Mouse (Mus musculus) adrenal gland, adult 2 months (tissue): ENCODE results near the gene Gm49318. TPM values are rescaled to one million over a fixed set of nuclear protein-coding genes. Genes with fewer than 3 reads are reported as not detected.

Experiments
- microRNA-seq, 2 experiments: library from miRNA; unstranded; fragments of <30 nt; microRNA quantifications; one replicate each; pipeline ENCODE4 v1.2.0; 2021
- polyA plus RNA-seq: library from polyadenylated mRNA; depleted of rRNA; stranded (reverse); fragments of >200 nt; gene quantifications from 2 replicates; pipeline ENCODE4 v1.2.3, GENCODE M21; 2012; rRNA removed
- total RNA-seq, 2 experiments: library from RNA; stranded (reverse); gene quantifications; 2 replicates each; pipeline ENCODE4 v1.2.3; 2021

The Gm49318 gene
- total and polyA plus RNA-seq, 3 experiments = not detected

Small RNA genes within 50 kb of the gene (microRNA-seq; reads per million reads assigned to microRNA genes)
- gene Mir7084 = 0.22 to 0.41 reads per million in 2 experiments

Other genes starting within 250 kb of the Gm49318 start
- 1 to 10 TPM; 8.1 to 8.7 TPM for gene Angptl8, start 235.7 kb downstream of the Gm49318 start, total RNA-seq
- 26.5 and 55.8 TPM in 2 replicates for gene Angptl8, start 235.7 kb downstream of the Gm49318 start, polyA plus RNA-seq
- gene Dock6, start 218.6 kb downstream of the Gm49318 start, total RNA-seq = 10 to 100 TPM; 32.9 to 37.0 TPM
- gene Dock6, start 218.6 kb downstream of the Gm49318 start, polyA plus RNA-seq = 76.6 and 91.2 TPM in 2 replicates
- 10 to 100 TPM; 48.3 to 52.2 TPM for gene Rab3d, start 153.1 kb downstream of the Gm49318 start, total RNA-seq
- gene Rab3d, start 153.1 kb downstream of the Gm49318 start, polyA plus RNA-seq = 75.9 and 84.8 TPM in 2 replicates
- gene Ccdc159, start 143.8 kb downstream of the Gm49318 start, total RNA-seq = 10 to 100 TPM in 1 of 2 experiments, 1 to 10 TPM in 1; 9.4 to 10.5 TPM
- gene Ccdc159, start 143.8 kb downstream of the Gm49318 start, polyA plus RNA-seq = 17.3 and 24.5 TPM in 2 replicates
- 100 to 1,000 TPM; 381 to 452 TPM for gene Tmem205, start 143.7 kb downstream of the Gm49318 start, total RNA-seq
- 1,222 and 1,525 TPM in 2 replicates for gene Tmem205, start 143.7 kb downstream of the Gm49318 start, polyA plus RNA-seq
- gene Plppr2, start 134.2 kb downstream of the Gm49318 start, total RNA-seq = 10 to 100 TPM; 21.7 to 31.7 TPM
- gene Plppr2, start 134.2 kb downstream of the Gm49318 start, polyA plus RNA-seq = 120 and 147 TPM in 2 replicates
- 10 to 100 TPM; 14.2 to 18.6 TPM for gene Swsap1, start 115.5 kb downstream of the Gm49318 start, total RNA-seq
- 12.4 and 20.2 TPM in 2 replicates for gene Swsap1, start 115.5 kb downstream of the Gm49318 start, polyA plus RNA-seq
- 1 to 10 TPM; 1.5 to 2.7 TPM for gene Epor, start 107.8 kb downstream of the Gm49318 start, total RNA-seq
- 3.7 and 6.0 TPM in 2 replicates for gene Epor, start 107.8 kb downstream of the Gm49318 start, polyA plus RNA-seq
- gene Rgl3, start 81.8 kb downstream of the Gm49318 start, total RNA-seq = 10 to 100 TPM; 14.2 to 46.9 TPM
- gene Rgl3, start 81.8 kb downstream of the Gm49318 start, polyA plus RNA-seq = 137 and 177 TPM in 2 replicates
- gene Ccdc151, start 68.6 kb downstream of the Gm49318 start, total RNA-seq = 1 to 10 TPM in 1 of 2 experiments, under 1 TPM in 1; 0.73 to 1.0 TPM
- gene Ccdc151, start 68.6 kb downstream of the Gm49318 start, polyA plus RNA-seq = 0.47 and 0.73 TPM in 2 replicates
- 100 to 1,000 TPM; 166 to 175 TPM for gene Prkcsh, start 68.5 kb downstream of the Gm49318 start, total RNA-seq
- 136 and 209 TPM in 2 replicates for gene Prkcsh, start 68.5 kb downstream of the Gm49318 start, polyA plus RNA-seq
- gene Elavl3, start 19.2 kb downstream of the Gm49318 start, total RNA-seq = 1 to 10 TPM; 2.1 to 2.4 TPM
- 1.3 and 1.7 TPM in 2 replicates for gene Elavl3, start 19.2 kb downstream of the Gm49318 start, polyA plus RNA-seq
- 1 to 10 TPM; 8.0 to 8.5 TPM for gene Zfp653, start 117 bp upstream of the Gm49318 start, total RNA-seq
- gene Zfp653, start 117 bp upstream of the Gm49318 start, polyA plus RNA-seq = 19.3 and 20.7 TPM in 2 replicates
- 10 to 100 TPM; 50.9 to 70.8 TPM for gene Ecsit, start 14.2 kb upstream of the Gm49318 start, total RNA-seq
- gene Ecsit, start 14.2 kb upstream of the Gm49318 start, polyA plus RNA-seq = 52.6 and 65.2 TPM in 2 replicates
- gene Cnn1, start 28.0 kb upstream of the Gm49318 start, total RNA-seq = 1 to 10 TPM in 1 of 2 experiments, under 1 TPM in 1; 0.58 to 3.8 TPM
- 1.1 and 1.8 TPM in 2 replicates for gene Cnn1, start 28.0 kb upstream of the Gm49318 start, polyA plus RNA-seq
- gene Elof1, start 45.9 kb upstream of the Gm49318 start, total RNA-seq = 10 to 100 TPM; 73.9 to 90.9 TPM
- 157 and 159 TPM in 2 replicates for gene Elof1, start 45.9 kb upstream of the Gm49318 start, polyA plus RNA-seq
- 10 to 100 TPM; 65.9 to 86.3 TPM for gene Acp5, start 64.5 kb upstream of the Gm49318 start, total RNA-seq
- gene Acp5, start 64.5 kb upstream of the Gm49318 start, polyA plus RNA-seq = 93.2 and 189 TPM in 2 replicates
- gene Pigyl, start 85.6 kb upstream of the Gm49318 start, total RNA-seq = 10 to 100 TPM; 34.8 to 65.0 TPM
- gene Pigyl, start 85.6 kb upstream of the Gm49318 start, polyA plus RNA-seq = 75.3 and 79.6 TPM in 2 replicates
- gene Zfp872, start 116.8 kb upstream of the Gm49318 start, total RNA-seq = 1 to 10 TPM; 1.8 to 3.9 TPM
- 0.11 and 0.16 TPM in 2 replicates for gene Zfp872, start 116.8 kb upstream of the Gm49318 start, polyA plus RNA-seq
- 10 to 100 TPM; 31.8 to 52.5 TPM for gene Zfp809, start 154.5 kb upstream of the Gm49318 start, total RNA-seq
- 11.9 and 26.1 TPM in 2 replicates for gene Zfp809, start 154.5 kb upstream of the Gm49318 start, polyA plus RNA-seq
- 1 to 10 TPM in 1 of 2 experiments, under 1 TPM in 1; 0.58 to 1.1 TPM for gene Zfp599, start 188.6 kb upstream of the Gm49318 start, total RNA-seq
- gene Zfp599, start 188.6 kb upstream of the Gm49318 start, polyA plus RNA-seq = 0.04 TPM in 1 of 2 replicates, not detected in the other
- gene Zfp810, start 236.4 kb upstream of the Gm49318 start, total RNA-seq = 10 to 100 TPM in 1 of 2 experiments, 1 to 10 TPM in 1; 5.7 to 11.0 TPM
- 1.8 and 2.2 TPM in 2 replicates for gene Zfp810, start 236.4 kb upstream of the Gm49318 start, polyA plus RNA-seq